Mouse (Mus musculus) CH12.LX (cell line): ENCODE data around the gene Dnmbp. TPM values are rescaled to one million over a fixed set of nuclear protein-coding genes. Genes with fewer than 3 reads are reported as not detected.

ENCODE experiments used
- DNase-seq: peaks from one replicate; pipeline ENCODE4 v3.0.0-alpha.2; 2013; ENCODE audit errors: extremely low read depth
- H3K27ac ChIP-seq: 2 replicates; pipeline ENCODE4 v1.5.1; 2012; ENCODE audit warnings: low read depth, mild to moderate bottlenecking, control low read depth, moderate library complexity; ENCODE audit not compliant: insufficient read depth
- H3K27me3 ChIP-seq: replicated peaks from 2 replicates; pipeline ENCODE3; 2012; ENCODE audit warnings: inconsistent platforms
- H3K36me3 ChIP-seq, 2 experiments: replicated peaks in 1 of 2; 2 replicates each; pipeline versions ENCODE3 to v1.6.1; 2012; ENCODE audit warnings: inconsistent platforms in 1 of 2, low read length in 1 of 2, mild to moderate bottlenecking in 1 of 2, mixed read lengths in 1 of 2, moderate library complexity in 1 of 2; ENCODE audit not compliant: control insufficient read depth in 1 of 2, insufficient read depth in 1 of 2
- H3K4me1 ChIP-seq, 2 experiments: 2 replicates each; pipeline ENCODE4 v1.6.1; 2012; ENCODE audit warnings: inconsistent platforms in 1 of 2, moderate library complexity in 1 of 2; ENCODE audit not compliant: insufficient read depth in 2 of 2, control insufficient read depth in 1 of 2
- H3K4me2 ChIP-seq: 2 replicates; pipeline ENCODE4 v1.6.1; 2012; ENCODE audit warnings: low read depth, mild to moderate bottlenecking, control low read depth; ENCODE audit not compliant: poor library complexity, insufficient read depth, severe bottlenecking
- H3K4me3 ChIP-seq, 3 experiments: fragments of 150-350 bp in 1 of 3; sonication (generic) in 1 of 3; replicated peaks in 1 of 3; 2 replicates each; pipeline versions ENCODE3 to v1.5.1; 2011 to 2012; ENCODE audit warnings: low read depth in 2 of 3, low read length in 2 of 3, mild to moderate bottlenecking in 2 of 3, moderate library complexity in 2 of 3, control low read depth in 1 of 3, improper control_type of control experiment in 1 of 3, inconsistent platforms in 1 of 3, mixed read lengths in 1 of 3; ENCODE audit not compliant: poor library complexity in 1 of 3
- H3K79me2 ChIP-seq: replicated peaks from 2 replicates; pipeline ENCODE4 v1.6.1; 2012; ENCODE audit warnings: mild to moderate bottlenecking, moderate library complexity; ENCODE audit not compliant: control insufficient read depth, poor library complexity, insufficient read depth, severe bottlenecking; ENCODE audit errors: extremely low read depth
- H3K9ac ChIP-seq: 2 replicates; pipeline ENCODE4 v1.6.1; 2012; ENCODE audit warnings: low read depth, mild to moderate bottlenecking, control low read depth, moderate library complexity; ENCODE audit not compliant: insufficient read depth
- H3K9me3 ChIP-seq: replicated peaks from 2 replicates; pipeline ENCODE3; 2012; ENCODE audit warnings: low read length, inconsistent platforms, mixed read lengths
- CHD1 ChIP-seq: IDR thresholded peaks from 2 replicates; pipeline ENCODE4 v1.6.1; 2012; ENCODE audit warnings: low read depth, low read length, improper control_type of control experiment, inconsistent platforms
- CHD2 ChIP-seq: IDR thresholded peaks from 2 replicates; pipeline ENCODE4 v1.6.1; 2011; ENCODE audit warnings: low read length, improper control_type of control experiment
- GABPA ChIP-seq: IDR thresholded peaks from 2 replicates; pipeline ENCODE4 v1.6.1; 2012; ENCODE audit warnings: low read depth, low read length, improper control_type of control experiment, inconsistent platforms; ENCODE audit not compliant: insufficient replicate concordance
- HCFC1 ChIP-seq: IDR thresholded peaks from 2 replicates; pipeline ENCODE4 v1.6.1; 2012; ENCODE audit warnings: low read depth, mild to moderate bottlenecking, inconsistent platforms, low read length, improper control_type of control experiment
- JUN ChIP-seq: IDR thresholded peaks from 2 replicates; pipeline ENCODE4 v1.6.1; 2011; ENCODE audit warnings: low read depth, mild to moderate bottlenecking, low read length, improper control_type of control experiment, moderate library complexity; ENCODE audit not compliant: insufficient read depth
- JUND ChIP-seq: conservative IDR thresholded peaks from 2 replicates; pipeline ENCODE4 v1.6.1; 2011; ENCODE audit warnings: low read depth, low read length, improper control_type of control experiment
- KAT2A ChIP-seq: IDR thresholded peaks from 2 replicates; pipeline ENCODE4 v1.6.1; 2012; ENCODE audit warnings: low read length, improper control_type of control experiment, inconsistent platforms; ENCODE audit not compliant: insufficient replicate concordance
- MAX ChIP-seq: IDR thresholded peaks from 2 replicates; pipeline ENCODE4 v1.6.1; 2011; ENCODE audit warnings: low read length, improper control_type of control experiment
- MAZ ChIP-seq: IDR thresholded peaks from 2 replicates; pipeline ENCODE4 v1.6.1; 2012; ENCODE audit warnings: low read depth, mild to moderate bottlenecking, inconsistent platforms, low read length, improper control_type of control experiment, moderate library complexity
- MXI1 ChIP-seq: IDR thresholded peaks from 2 replicates; pipeline ENCODE4 v1.6.1; 2011; ENCODE audit warnings: mild to moderate bottlenecking, low read depth, low read length, improper control_type of control experiment
- MYC ChIP-seq: IDR thresholded peaks from 2 replicates; pipeline ENCODE4 v1.6.1; 2011; ENCODE audit warnings: low read depth, mild to moderate bottlenecking, improper control_type of control experiment, low read length
- NELFE ChIP-seq: IDR thresholded peaks from 2 replicates; pipeline ENCODE4 v1.6.1; 2011; ENCODE audit warnings: low read depth, low read length, improper control_type of control experiment
- PAX5 ChIP-seq: IDR thresholded peaks from 2 replicates; pipeline ENCODE4 v1.6.1; 2012; ENCODE audit warnings: low read length, inconsistent platforms, mixed read lengths
- POLR2A ChIP-seq: IDR thresholded peaks from 2 replicates; pipeline ENCODE4 v1.6.1; 2011; ENCODE audit warnings: low read depth, mild to moderate bottlenecking, improper control_type of control experiment, low read length
- RAD21 ChIP-seq: IDR thresholded peaks from 2 replicates; pipeline ENCODE4 v1.6.1; 2011; ENCODE audit warnings: low read depth, mild to moderate bottlenecking, low read length, improper control_type of control experiment, moderate library complexity
- SIN3A ChIP-seq: IDR thresholded peaks from 2 replicates; pipeline ENCODE4 v1.6.1; 2012; ENCODE audit warnings: low read length, improper control_type of control experiment, inconsistent platforms
- TBP ChIP-seq: conservative IDR thresholded peaks from 2 replicates; pipeline ENCODE4 v1.6.1; 2011; ENCODE audit warnings: low read depth, low read length, improper control_type of control experiment
- TCF12 ChIP-seq: IDR thresholded peaks from 2 replicates; pipeline ENCODE4 v1.6.1; 2014; ENCODE audit warnings: low read depth, mild to moderate bottlenecking, inconsistent platforms, low read length, improper control_type of control experiment
- USF1 ChIP-seq: IDR thresholded peaks from 2 replicates; pipeline ENCODE4 v1.6.1; 2014; ENCODE audit warnings: low read depth, mild to moderate bottlenecking, inconsistent platforms, low read length, improper control_type of control experiment
- USF2 ChIP-seq: conservative IDR thresholded peaks from 2 replicates; pipeline ENCODE4 v1.6.1; 2011; ENCODE audit warnings: low read depth, low read length, improper control_type of control experiment
- ZC3H11A ChIP-seq: IDR thresholded peaks from 2 replicates; pipeline ENCODE4 v1.6.1; 2012; ENCODE audit warnings: low read depth, mild to moderate bottlenecking, inconsistent platforms, low read length, improper control_type of control experiment
- ZKSCAN1 ChIP-seq: IDR thresholded peaks from 2 replicates; pipeline ENCODE4 v1.6.1; 2012; ENCODE audit warnings: low read depth, inconsistent platforms, low read length, improper control_type of control experiment, borderline replicate concordance
- ZMIZ1 ChIP-seq: IDR thresholded peaks from 2 replicates; pipeline ENCODE4 v1.6.1; 2012; ENCODE audit warnings: low read depth, mild to moderate bottlenecking, inconsistent platforms, low read length, improper control_type of control experiment
- dilution Hi-C: fragments of 300-500 bp; cut with MboI; formaldehyde crosslinking; loops from 2 replicates; pipeline ENCODE4 v1.14.3; 2020; ENCODE audit warnings: low sequenced_read_pairs; ENCODE audit not compliant: extremely low pct_unique_long_range_greater_than_20kb, extremely low pct_ligation_motif_present
- in situ Hi-C: fragments of 300-500 bp; cut with MboI; formaldehyde crosslinking; loops from 3 replicates; pipeline ENCODE4 v1.14.3; 2019; ENCODE audit warnings: low sequenced_read_pairs, low pct_ligation_motif_present, low pct_unique_long_range_greater_than_20kb, mixed read lengths
- polyA plus RNA-seq: library from polyadenylated mRNA; unstranded; fragments of >175 nt; gene quantifications from 2 replicates; pipeline ENCODE4 v1.2.1, GENCODE M21; 2012; ENCODE audit warnings: low read depth; ENCODE audit not compliant: insufficient read length
- total RNA-seq, 2 experiments: library from RNA; depleted of rRNA; stranded (reverse); fragments of 300-350 nt in 1 of 2; fragments of >200 nt in 1 of 2; gene quantifications; 2 replicates each; pipeline ENCODE4 v1.2.3; 2012 to 2014

Gene Dnmbp
- total and polyA plus RNA-seq, 3 experiments: 1.8 to 5.4 (median 2.3) TPM

GRCm38 (mm10) chr19:43955266-43955665 is 15.3 kb upstream of the Dnmbp start:
- in situ Hi-C loops: loop anchor here (10.0 kb wide), 2 partner anchors 120 to 200 kb away; partner anchors contain the start of genes Cox15 and Cutc
- no peak overlapping the region for H3K4me3 ChIP-seq
- TF ChIP-seq ZMIZ1: no peak
- TF ChIP-seq POLR2A: no peak
- no peak for TF ChIP-seq USF1
- no peak for TF ChIP-seq MXI1
- no peak for TF ChIP-seq USF2
- no peak for TF ChIP-seq ZC3H11A
- no peak for TF ChIP-seq MAZ
- TF ChIP-seq CHD2: no peak
- TF ChIP-seq ZKSCAN1: no peak
- TF ChIP-seq JUND: no peak
- no peak for TF ChIP-seq MAX
- no peak for TF ChIP-seq KAT2A
- TF ChIP-seq MYC: no peak
- TF ChIP-seq HCFC1: no peak
- no peak for TF ChIP-seq JUN
- TF ChIP-seq NELFE: no peak
- TF ChIP-seq TCF12: no peak
- no peak for TF ChIP-seq GABPA
- no peak for TF ChIP-seq CHD1
- no peak for TF ChIP-seq TBP
- TF ChIP-seq, all 38 proteins: peak for 0
- Histone ChIP-seq H3K36me3 (no peaks in the 10 kb centered on the region), H3K9me3 (peaks cover 3% of the 10 kb centered on the region), H3K4me2 (no peak overlapping the region), H3K4me1 (no peaks in the 10 kb centered on the region), H3K27ac (no peak overlapping the region), H3K79me2 (no peaks in the 10 kb centered on the region), H3K9ac (no peak overlapping the region), H3K27me3 (no peaks in the 10 kb centered on the region)
- DNase-seq: no peak
- dilution Hi-C loops: no loop called here

- Histone ChIP-seq H3K36me3 (no peaks in the 10 kb centered on the region), H3K27me3 (no peaks in the 10 kb centered on the region), H3K79me2 (no peaks in the 10 kb centered on the region), H3K4me2 (no peak overlapping the region), H3K4me3 (no peak overlapping the region), H3K27ac (no peak overlapping the region), H3K9ac (no peak overlapping the region), H3K9me3 (peaks cover 3% of the 10 kb centered on the region), H3K4me1 (no peaks in the 10 kb centered on the region)
- dilution Hi-C loops: no loop called here
- no peak for DNase-seq
- TF ChIP-seq HCFC1 (no peak), POLR2A (no peak), RAD21 (no peak), SIN3A (no peak), TCF12 (no peak), PAX5 (no peak), NELFE (no peak)
- in situ Hi-C loops: loop anchor here (10.0 kb wide), 2 partner anchors 120 to 200 kb away; partner anchors contain the start of genes Cox15 and Cutc
Measured at GRCm38 (mm10) chr19:43954864-43955263, 14.9 kb upstream of the Dnmbp start.
